Mouse (Mus musculus) MEL (cell line): ENCODE data around the gene Sit1. TPM values are rescaled to one million over a fixed set of nuclear protein-coding genes. Genes with fewer than 3 reads are reported as not detected.

Experiments
- DNase-seq: peaks from one replicate; pipeline ENCODE4 v3.0.0; 2011; ENCODE audit warnings: low read depth, low spot score
- H3K27ac ChIP-seq: 2 replicates; pipeline ENCODE4 v1.5.1; 2012; ENCODE audit warnings: low read depth, mild to moderate bottlenecking, control low read depth, low read length, moderate library complexity; ENCODE audit not compliant: control insufficient read depth
- H3K27me3 ChIP-seq, 2 experiments: fragments of 150-350 bp in 1 of 2; sonication (generic) in 1 of 2; 2 replicates each; pipeline ENCODE4 v1.6.1; 2012; ENCODE audit warnings: low read length in 2 of 2, mild to moderate bottlenecking in 2 of 2, improper control_type of control experiment in 1 of 2, moderate library complexity in 1 of 2; ENCODE audit not compliant: insufficient read depth in 2 of 2, control insufficient read depth in 1 of 2
- H3K36me3 ChIP-seq, 2 experiments: 2 replicates each; pipeline ENCODE4 v1.6.1; 2012 to 2014; ENCODE audit warnings: low read length in 2 of 2, improper control_type of control experiment in 1 of 2, inconsistent platforms in 1 of 2, mild to moderate bottlenecking in 1 of 2; ENCODE audit not compliant: insufficient read depth in 2 of 2, control insufficient read depth in 1 of 2
- H3K4me1 ChIP-seq, 2 experiments: fragments of 150-350 bp in 1 of 2; sonication (generic) in 1 of 2; 2 replicates each; pipeline ENCODE4 v1.6.1; 2012; ENCODE audit warnings: low read length in 2 of 2, improper control_type of control experiment in 1 of 2, mild to moderate bottlenecking in 1 of 2; ENCODE audit not compliant: insufficient read depth in 2 of 2, control insufficient read depth in 1 of 2
- H3K4me3 ChIP-seq, 2 experiments: fragments of 150-350 bp in 1 of 2; sonication (generic) in 1 of 2; 2 replicates each; pipeline ENCODE4 v1.5.1; 2012; ENCODE audit warnings: low read depth in 2 of 2, low read length in 2 of 2, mild to moderate bottlenecking in 2 of 2, moderate library complexity in 2 of 2, control low read depth in 1 of 2, improper control_type of control experiment in 1 of 2; ENCODE audit not compliant: control insufficient read depth in 1 of 2, insufficient read depth in 1 of 2
- H3K79me2 ChIP-seq: 2 replicates; pipeline ENCODE4 v1.6.1; 2012; ENCODE audit warnings: mild to moderate bottlenecking, low read length, moderate library complexity; ENCODE audit not compliant: control insufficient read depth, poor library complexity, insufficient read depth
- H3K9ac ChIP-seq: 2 replicates; pipeline ENCODE4 v1.6.1; 2012; ENCODE audit warnings: low read depth, mild to moderate bottlenecking, control low read depth, low read length, moderate library complexity; ENCODE audit not compliant: control insufficient read depth, poor library complexity, severe bottlenecking
- H3K9me3 ChIP-seq: fragments of 150-350 bp; sonication (generic); replicated peaks from 2 replicates; pipeline ENCODE4 v1.6.1; 2012; ENCODE audit warnings: mild to moderate bottlenecking, low read length, improper control_type of control experiment, moderate library complexity; ENCODE audit not compliant: insufficient read depth
- BHLHE40 ChIP-seq: IDR thresholded peaks from 2 replicates; pipeline ENCODE4 v1.6.1; 2012; ENCODE audit warnings: low read depth, mild to moderate bottlenecking, inconsistent platforms, low read length, improper control_type of control experiment, borderline replicate concordance
- CHD1 ChIP-seq: IDR thresholded peaks from 2 replicates; pipeline ENCODE4 v1.6.1; 2012; ENCODE audit warnings: low read depth, mild to moderate bottlenecking, inconsistent platforms, low read length, improper control_type of control experiment
- CHD2 ChIP-seq: IDR thresholded peaks from 2 replicates; pipeline ENCODE4 v1.6.1; 2011; ENCODE audit warnings: low read length, improper control_type of control experiment
- ELF1 ChIP-seq: IDR thresholded peaks from 2 replicates; pipeline ENCODE4 v1.6.1; 2014; ENCODE audit warnings: low read depth, mild to moderate bottlenecking, inconsistent platforms, low read length, improper control_type of control experiment, moderate library complexity
- EP300 ChIP-seq, 2 experiments: IDR thresholded peaks; 2 replicates each; pipeline ENCODE4 v1.6.1; 2011; ENCODE audit warnings: improper control_type of control experiment in 2 of 2, low read length in 2 of 2, low read depth in 1 of 2, mild to moderate bottlenecking in 1 of 2
- ETS1 ChIP-seq: IDR thresholded peaks from 2 replicates; pipeline ENCODE4 v1.6.1; 2012; ENCODE audit warnings: low read depth, mild to moderate bottlenecking, inconsistent platforms, low read length, improper control_type of control experiment, moderate library complexity
- GABPA ChIP-seq: IDR thresholded peaks from 2 replicates; pipeline ENCODE4 v1.6.1; 2012; ENCODE audit warnings: low read depth, mild to moderate bottlenecking, inconsistent platforms, low read length, improper control_type of control experiment, moderate library complexity
- GATA1 ChIP-seq: IDR thresholded peaks from 2 replicates; pipeline ENCODE4 v1.6.1; 2011; ENCODE audit warnings: low read depth, low read length, improper control_type of control experiment
- JUND ChIP-seq: IDR thresholded peaks from 2 replicates; pipeline ENCODE4 v1.6.1; 2011; ENCODE audit warnings: low read depth, mild to moderate bottlenecking, improper control_type of control experiment, low read length
- MAX ChIP-seq: IDR thresholded peaks from 2 replicates; pipeline ENCODE4 v1.6.1; 2011; ENCODE audit warnings: low read length, improper control_type of control experiment
- MAZ ChIP-seq: IDR thresholded peaks from 2 replicates; pipeline ENCODE4 v1.6.1; 2012; ENCODE audit warnings: low read depth, mild to moderate bottlenecking, inconsistent platforms, low read length, improper control_type of control experiment
- MXI1 ChIP-seq: IDR thresholded peaks from 2 replicates; pipeline ENCODE4 v1.6.1; 2011; ENCODE audit warnings: mild to moderate bottlenecking, low read depth, low read length, improper control_type of control experiment
- MYC ChIP-seq: IDR thresholded peaks from 2 replicates; pipeline ENCODE4 v1.6.1; 2011; ENCODE audit warnings: low read depth, mild to moderate bottlenecking, low read length, improper control_type of control experiment, moderate library complexity
- NELFE ChIP-seq: IDR thresholded peaks from 2 replicates; pipeline ENCODE4 v1.6.1; 2011; ENCODE audit warnings: low read depth, low read length, improper control_type of control experiment
- NRF1 ChIP-seq: IDR thresholded peaks from 2 replicates; pipeline ENCODE4 v1.6.1; 2014; ENCODE audit warnings: low read depth, mild to moderate bottlenecking, inconsistent platforms, low read length, improper control_type of control experiment, moderate library complexity; ENCODE audit not compliant: poor library complexity, insufficient read depth, severe bottlenecking
- POLR2AphosphoS2 ChIP-seq: IDR thresholded peaks from 2 replicates; pipeline ENCODE4 v1.6.1; 2011; ENCODE audit warnings: low read length, improper control_type of control experiment
- SIN3A ChIP-seq: IDR thresholded peaks from 2 replicates; pipeline ENCODE4 v1.6.1; 2012; ENCODE audit warnings: low read length, improper control_type of control experiment, inconsistent platforms
- SMC3 ChIP-seq: IDR thresholded peaks from 2 replicates; pipeline ENCODE4 v1.6.1; 2011; ENCODE audit warnings: low read depth, low read length, improper control_type of control experiment
- USF2 ChIP-seq, 2 experiments: IDR thresholded peaks; 2 replicates each; pipeline ENCODE4 v1.6.1; 2011 to 2012; ENCODE audit warnings: improper control_type of control experiment in 2 of 2, low read length in 2 of 2, borderline replicate concordance in 1 of 2, inconsistent platforms in 1 of 2, low read depth in 1 of 2, mild to moderate bottlenecking in 1 of 2; ENCODE audit not compliant: insufficient read depth in 1 of 2
- ZMIZ1 ChIP-seq: IDR thresholded peaks from 2 replicates; pipeline ENCODE4 v1.6.1; 2012; ENCODE audit warnings: low read depth, mild to moderate bottlenecking, inconsistent platforms, low read length, improper control_type of control experiment, moderate library complexity
- polyA plus RNA-seq, 2 experiments: library from polyadenylated mRNA; stranded (reverse) in 1 of 2; unstranded in 1 of 2; fragments of >175 nt in 1 of 2; fragments of >200 nt in 1 of 2; gene quantifications; 2 replicates each; pipeline versions ENCODE4 v1.2.1 to v1.2.4; 2012; ENCODE audit warnings: low replicate concordance in 2 of 2, low read depth in 1 of 2; ENCODE audit not compliant: insufficient read length in 2 of 2, insufficient read depth in 1 of 2, missing spikeins in 1 of 2
- total RNA-seq: library from RNA; depleted of rRNA; stranded (reverse); fragments of 300-350 nt; gene quantifications from 2 replicates; pipeline ENCODE4 v1.2.3, GENCODE M21; 2012

Sit1 gene
- total and polyA plus RNA-seq, 3 experiments: 0.06 to 0.08 TPM; not detected in 1

DNA sequence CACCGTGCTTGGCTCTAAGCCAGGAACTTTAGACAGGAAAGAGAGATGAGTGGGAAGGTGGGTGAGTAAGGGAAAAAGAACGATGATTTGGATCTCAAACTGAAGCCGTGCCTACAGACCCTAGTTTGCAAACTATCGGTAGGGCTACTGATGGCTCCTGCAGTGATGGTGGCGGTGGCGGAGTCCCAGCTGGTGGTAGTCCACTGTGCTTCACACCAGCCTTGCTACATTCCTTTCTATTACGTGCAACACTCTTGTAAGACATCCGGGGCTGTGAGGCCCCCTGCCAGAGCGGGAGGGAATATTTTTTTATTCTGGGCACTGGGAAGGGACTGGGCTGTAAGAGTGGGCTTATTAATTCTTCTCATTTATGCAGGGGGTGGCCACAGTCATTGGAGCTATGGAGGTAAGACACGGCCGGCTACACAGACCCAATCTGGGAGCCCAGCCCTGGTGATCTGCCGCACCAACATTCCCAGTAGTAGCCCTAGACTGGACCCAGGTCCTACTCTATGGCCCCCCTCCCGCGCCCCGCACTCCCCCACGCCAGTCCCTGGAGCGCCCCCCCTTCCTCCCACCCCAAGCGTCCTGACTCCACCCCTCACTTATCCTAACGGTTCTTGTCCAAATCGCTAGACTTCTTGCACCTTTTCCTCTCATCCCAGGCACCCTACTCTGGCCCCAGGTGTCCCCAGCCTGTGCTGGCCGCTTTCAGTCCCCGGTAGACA is 24.6 kb upstream of the Sit1 start:
- H3K79me2 ChIP-seq: no peaks in the 10 kb centered on the region; the same call in 1 of the 2 replicates
- H3K9ac ChIP-seq: peak overlapping the region; percentile 77
- peak; percentile 46 for DNase-seq
- peak overlapping the region; percentile 41 for H3K27ac ChIP-seq
- H3K9me3 ChIP-seq: no peaks in the 10 kb centered on the region
- no peak for TF ChIP-seq BHLHE40
- no peak for TF ChIP-seq NELFE
- TF ChIP-seq POLR2AphosphoS2: no peak
- TF ChIP-seq ELF1: no peak
- TF ChIP-seq SMC3: no peak
- no peak for TF ChIP-seq ETS1
- no peak for TF ChIP-seq USF2 (IDR thresholded peaks at IDR 0.05; ENCODE audit: borderline replicate concordance in 1 of 2, insufficient read depth in 1 of 2, low read depth in 1 of 2, low read length in 2 of 2)
- no peak for TF ChIP-seq MYC
- TF ChIP-seq GATA1: no peak
- TF ChIP-seq MAZ: peak; percentile 71
- 0 out of 2 replicates have a peak, but pooled peaks have one; percentile 54 for TF ChIP-seq CHD1
- no peak for TF ChIP-seq SIN3A
- no peak for TF ChIP-seq JUND
- no peak for TF ChIP-seq NRF1
- TF ChIP-seq MAX: no peak
- TF ChIP-seq EP300 (IDR thresholded peaks at IDR 0.05; ENCODE audit: low read depth in 1 of 2, low read length in 2 of 2): peak in 1 of 2 experiments; percentile 24; a peak in 1 of 4 replicates
- no peak for TF ChIP-seq CHD2
- TF ChIP-seq MXI1: no peak
- TF ChIP-seq GABPA: no peak
- TF ChIP-seq ZMIZ1: no peak
- H3K4me3 ChIP-seq: peak overlapping the region; percentile 71 to 91
- H3K27me3 ChIP-seq: no peaks in the 10 kb centered on the region
- H3K4me1 ChIP-seq: peaks cover 12 to 27% of the 10 kb centered on the region in 2 experiments
- H3K36me3 ChIP-seq: peaks cover 0 to 14% of the 10 kb centered on the region in 2 experiments; a peak in 2 of 4 replicates
